Mouse (Mus musculus): ENCODE results near the gene Olfr218. TPM values are rescaled to one million over a fixed set of nuclear protein-coding genes. Genes with fewer than 3 reads are reported as not detected.
"Not testable (repeated sequence)": the region's sequence is repeated elsewhere in the genome, so short reads cannot be mapped to it uniquely, and the experiment has no call there.

Gene Olfr218
- not detected for polyA plus RNA-seq (2017; shearing (Covaris generic))

- no peak for ATAC-seq
Measured at GRCm38 (mm10) chr1:173197508-173197907, at the start of gene Olfr218. Olfr218 (plus strand) TSS chr1:173197808.

- ATAC-seq, result no peak
Measured at GRCm38 (mm10) chr1:173174154-173174842, 23.3 kb upstream of the Olfr218 start.

DNA sequence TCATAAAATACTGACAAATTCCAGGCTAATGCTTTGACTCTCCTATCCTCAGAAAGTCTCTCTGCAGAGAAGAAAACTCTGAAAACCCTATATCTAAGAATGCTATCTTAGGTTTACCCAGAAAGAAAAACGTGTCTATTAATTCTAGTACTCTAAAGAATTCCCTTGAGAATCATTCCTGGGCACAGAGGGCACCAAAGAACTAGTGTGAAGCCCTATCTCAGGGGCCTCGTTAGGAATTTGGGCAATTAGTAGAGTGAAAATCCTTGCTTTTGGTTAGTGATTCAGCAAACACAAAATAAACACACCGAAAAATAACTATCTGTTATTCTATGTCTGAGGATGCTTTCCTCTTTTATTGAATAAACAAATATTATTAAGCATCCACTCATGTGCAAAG is 7.1 kb upstream of the Olfr218 start, which contains the start of gene Olfr1406:
Olfr1406 (minus strand) TSS at position 101 of the 400 bp plus-strand sequence.
- ATAC-seq, result no peak

- ATAC-seq, result no peak
Measured at GRCm38 (mm10) chr1:173192059-173192458, 5.5 kb upstream of the Olfr218 start.

DNA sequence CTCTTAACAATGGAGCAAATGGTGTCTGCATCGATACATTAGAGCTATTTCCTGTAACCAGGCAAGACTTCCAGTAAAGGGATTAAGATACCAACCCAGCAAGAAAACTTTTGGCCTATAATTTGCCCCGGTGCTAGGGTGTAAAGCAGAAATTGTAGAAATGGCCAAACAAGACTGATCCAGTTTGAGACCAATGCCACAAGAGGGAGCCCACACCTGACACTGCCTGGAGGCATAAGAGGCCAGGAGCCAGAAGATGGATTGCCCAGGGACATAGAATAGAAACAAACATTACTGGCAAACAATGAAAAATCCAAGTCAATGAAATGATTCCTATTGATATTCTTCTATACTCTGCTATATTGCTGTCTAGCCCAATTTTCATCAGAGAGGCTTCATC is 1.2 kb upstream of the Olfr218 start:
- ATAC-seq, result no peak

GRCm38 (mm10) chr1:173212092-173212491 is 14.5 kb downstream of the Olfr218 start, which contains the start of gene Olfr1404:
Olfr1404 (plus strand) TSS chr1:173212392.
- no peak for ATAC-seq

DNA sequence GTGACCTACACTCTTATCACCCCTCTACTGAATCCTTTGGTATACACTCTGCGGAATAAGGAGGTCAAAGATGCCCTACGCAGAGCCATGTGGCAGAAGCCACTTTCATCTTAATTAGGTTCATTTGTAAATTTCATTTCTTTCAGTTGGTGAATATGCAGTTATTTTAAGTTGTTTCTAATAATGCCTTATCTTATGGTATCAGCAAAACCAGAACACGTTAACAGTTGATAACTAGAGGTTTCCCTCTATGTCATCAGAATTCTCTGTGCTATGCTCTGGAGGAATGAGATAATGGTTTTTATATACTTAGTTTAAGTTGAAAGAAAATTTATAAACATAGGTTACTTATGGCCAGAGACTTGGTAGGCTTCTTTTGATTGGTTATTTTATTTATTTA is 18.9 kb downstream of the Olfr218 start:
- ATAC-seq, result no peak

DNA sequence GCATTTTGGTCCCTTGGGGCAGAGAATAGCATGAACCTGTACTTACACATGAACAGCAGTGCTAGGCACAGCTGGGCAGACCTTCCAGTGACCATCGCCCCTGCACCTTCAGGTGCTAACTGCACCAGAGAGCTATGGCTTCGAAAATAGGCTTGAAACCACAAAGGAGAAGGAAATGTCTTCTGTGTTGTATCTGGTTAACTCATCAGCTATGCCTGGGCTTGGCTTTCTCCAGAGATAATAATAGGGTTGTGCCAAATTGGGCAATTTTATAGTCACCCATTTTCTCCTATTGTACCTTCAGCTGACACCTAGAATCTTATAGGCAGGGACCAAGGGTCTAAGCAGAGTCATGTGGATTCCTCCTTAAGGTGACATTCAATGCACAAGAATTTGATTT is 29.5 kb downstream of the Olfr218 start, which contains the start of gene Fcer1a:
Fcer1a (minus strand) TSS at position 134 of the 400 bp plus-strand sequence.
- no peak for ATAC-seq

- not testable (repeated sequence) for ATAC-seq
Measured at GRCm38 (mm10) chr1:173237004-173237403, 39.4 kb downstream of the Olfr218 start.

DNA sequence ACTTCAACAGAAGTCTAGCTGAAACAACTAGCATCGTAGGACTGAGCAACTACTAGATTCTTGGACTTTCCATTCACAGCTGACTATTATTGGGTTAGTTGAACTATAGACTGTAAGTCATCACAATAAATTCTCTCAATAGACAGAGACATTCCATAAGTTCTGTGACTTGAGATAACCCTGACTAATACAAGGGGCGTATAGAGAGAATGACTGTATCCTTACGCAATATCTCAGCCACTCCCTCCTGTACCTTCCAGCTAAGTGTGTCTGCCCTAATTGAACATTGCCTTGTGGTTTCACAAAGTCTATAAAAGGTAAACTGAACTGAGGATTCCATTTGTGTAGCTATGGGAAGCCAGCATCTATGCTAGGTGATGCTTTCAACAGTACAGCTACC is 52.3 kb downstream of the Olfr218 start:
- ATAC-seq, result no peak

Other genes with a start within 250 kb of the Olfr218 start
- gene Olfr16, start 247.4 kb upstream of the Olfr218 start, polyA plus RNA-seq (2017; shearing (Covaris generic)), result not detected
- gene Olfr1408, start 60.4 kb upstream of the Olfr218 start, polyA plus RNA-seq (2017; shearing (Covaris generic)), result not detected
- gene Olfr1406, start 7.2 kb upstream of the Olfr218 start, polyA plus RNA-seq (2017; shearing (Covaris generic)), result not detected
- gene Olfr1404, start 14.6 kb downstream of the Olfr218 start, polyA plus RNA-seq (2017; shearing (Covaris generic)), result not detected
- gene Fcer1a, start 29.4 kb downstream of the Olfr218 start, polyA plus RNA-seq (2017; shearing (Covaris generic)), result not detected
- not detected for gene Olfr418, start 68.2 kb downstream of the Olfr218 start, polyA plus RNA-seq (2017; shearing (Covaris generic))
- gene Mptx2, start 80.0 kb downstream of the Olfr218 start, polyA plus RNA-seq (2017; shearing (Covaris generic)), result not detected
- not detected for gene Ackr1, start 135.9 kb downstream of the Olfr218 start, polyA plus RNA-seq (2017; shearing (Covaris generic))
- gene Aim2, start 153.1 kb downstream of the Olfr218 start, polyA plus RNA-seq (2017; shearing (Covaris generic)), result 10 to 100 TPM; 44.7 to 78.2 TPM
- gene Cadm3, start 169.9 kb downstream of the Olfr218 start, polyA plus RNA-seq (2017; shearing (Covaris generic)), result not detected